Mouse (Mus musculus) ES-Bruce4 (cell line): ENCODE data around the gene Slc1a7. TPM values are rescaled to one million over a fixed set of nuclear protein-coding genes. Genes with fewer than 3 reads are reported as not detected.

Source experiments
- H3K27ac ChIP-seq: 2 replicates; pipeline ENCODE4 v1.5.1; 2012; ENCODE audit warnings: low read length, inconsistent platforms; ENCODE audit not compliant: insufficient read depth
- H3K27me3 ChIP-seq: 2 replicates; pipeline ENCODE4 v1.6.1; 2012; ENCODE audit warnings: mild to moderate bottlenecking, low read length, inconsistent platforms; ENCODE audit not compliant: control insufficient read depth, poor library complexity, insufficient read depth, severe bottlenecking
- H3K36me3 ChIP-seq: 2 replicates; pipeline ENCODE4 v1.6.1; 2012; ENCODE audit warnings: inconsistent platforms, mild to moderate bottlenecking, low read length, moderate library complexity; ENCODE audit not compliant: control insufficient read depth, poor library complexity, insufficient read depth, severe bottlenecking
- H3K4me1 ChIP-seq: one replicate; pipeline ENCODE4 v1.8.1; 2011; ENCODE audit warnings: low read length; ENCODE audit not compliant: control insufficient read depth, insufficient read depth
- H3K4me3 ChIP-seq: 2 replicates; pipeline ENCODE4 v1.5.1; 2011; ENCODE audit warnings: low read depth, mild to moderate bottlenecking, low read length
- H3K9ac ChIP-seq: 2 replicates; pipeline ENCODE4 v1.6.1; 2012; ENCODE audit warnings: low read depth, mild to moderate bottlenecking, inconsistent platforms; ENCODE audit not compliant: poor library complexity, severe bottlenecking
- H3K9me3 ChIP-seq: replicated peaks from 2 replicates; pipeline ENCODE4 v1.6.1; 2012; ENCODE audit warnings: mild to moderate bottlenecking, low read length, inconsistent platforms; ENCODE audit not compliant: control insufficient read depth, poor library complexity, insufficient read depth, severe bottlenecking
- CTCF ChIP-seq: IDR thresholded peaks from one replicate; pipeline ENCODE4 v1.8.1; 2011; ENCODE audit warnings: low read depth, low read length
- EP300 ChIP-seq: IDR thresholded peaks from 2 replicates; pipeline ENCODE4 v1.6.1; 2011; ENCODE audit warnings: low read depth, low read length; ENCODE audit not compliant: insufficient read depth
- POLR2A ChIP-seq: IDR thresholded peaks from one replicate; pipeline ENCODE4 v1.8.1; 2011; ENCODE audit warnings: low read length; ENCODE audit not compliant: insufficient read depth
- polyA plus RNA-seq: library from polyadenylated mRNA; stranded (reverse); fragments of >200 nt; gene quantifications from 2 replicates; pipeline ENCODE4 v1.2.4, GENCODE M21; 2011; ENCODE audit warnings: low read depth; ENCODE audit not compliant: missing spikeins, insufficient read depth, insufficient read length

Slc1a7 gene
- polyA plus RNA-seq, 1 experiment, result 0.19 TPM

- Histone ChIP-seq H3K36me3 (no peaks in the 10 kb centered on the region), H3K9me3 (no peaks in the 10 kb centered on the region), H3K9ac (no peak overlapping the region), H3K27me3 (no peaks in the 10 kb centered on the region), H3K27ac (no peak overlapping the region), H3K4me1 (peaks cover 4% of the 10 kb centered on the region), H3K4me3 (no peak overlapping the region)
- TF ChIP-seq CTCF (no peak), EP300 (no peak), POLR2A (no peak)
Observed at GRCm38 (mm10) chr4:107995011-107995410, 26.9 kb downstream of the Slc1a7 start.

GRCm38 (mm10) chr4:107995727-107996126 is 27.6 kb downstream of the Slc1a7 start:
- no peak overlapping the region for H3K9ac ChIP-seq
- H3K27ac ChIP-seq, result no peak overlapping the region
- no peaks in the 10 kb centered on the region for H3K9me3 ChIP-seq
- H3K36me3 ChIP-seq, result no peaks in the 10 kb centered on the region
- peaks cover 4% of the 10 kb centered on the region for H3K4me1 ChIP-seq
- H3K27me3 ChIP-seq, result no peaks in the 10 kb centered on the region
- no peak overlapping the region for H3K4me3 ChIP-seq
- TF ChIP-seq CTCF, result no peak
- TF ChIP-seq EP300, result no peak
- TF ChIP-seq POLR2A, result no peak

GRCm38 (mm10) chr4:107996418-107996986 is 28.4 kb downstream of the Slc1a7 start:
- Histone ChIP-seq H3K27me3 (no peaks in the 10 kb centered on the region), H3K9ac (no peak overlapping the region), H3K36me3 (no peaks in the 10 kb centered on the region), H3K4me3 (no peak overlapping the region), H3K9me3 (no peaks in the 10 kb centered on the region), H3K27ac (no peak overlapping the region), H3K4me1 (peaks cover 4% of the 10 kb centered on the region)
- TF ChIP-seq POLR2A (no peak), EP300 (no peak), CTCF (no peak)

- Histone ChIP-seq H3K27ac (no peak overlapping the region), H3K4me3 (no peak overlapping the region), H3K9me3 (no peaks in the 10 kb centered on the region), H3K9ac (no peak overlapping the region), H3K36me3 (no peaks in the 10 kb centered on the region), H3K27me3 (no peaks in the 10 kb centered on the region), H3K4me1 (no peaks in the 10 kb centered on the region)
- TF ChIP-seq EP300 (no peak), CTCF (no peak), POLR2A (no peak)
Observed at GRCm38 (mm10) chr4:107998641-107999332, 30.7 kb downstream of the Slc1a7 start.

- Histone ChIP-seq H3K9me3 (no peaks in the 10 kb centered on the region), H3K9ac (no peak overlapping the region), H3K4me3 (no peak overlapping the region), H3K36me3 (no peaks in the 10 kb centered on the region), H3K27me3 (no peaks in the 10 kb centered on the region), H3K4me1 (no peaks in the 10 kb centered on the region), H3K27ac (no peak overlapping the region)
- TF ChIP-seq EP300 (no peak), CTCF (no peak), POLR2A (no peak)
Observed at GRCm38 (mm10) chr4:107999380-107999779, 31.2 kb downstream of the Slc1a7 start.

GRCm38 (mm10) chr4:108005328-108005727 is 37.2 kb downstream of the Slc1a7 start:
- Histone ChIP-seq H3K27me3 (no peaks in the 10 kb centered on the region), H3K36me3 (no peaks in the 10 kb centered on the region), H3K9ac (no peak overlapping the region), H3K27ac (no peak overlapping the region), H3K4me1 (no peaks in the 10 kb centered on the region), H3K4me3 (no peak overlapping the region), H3K9me3 (no peaks in the 10 kb centered on the region)
- no peak for TF ChIP-seq CTCF
- TF ChIP-seq POLR2A, result no peak
- no peak for TF ChIP-seq EP300
